In the genomic region with DNA sequence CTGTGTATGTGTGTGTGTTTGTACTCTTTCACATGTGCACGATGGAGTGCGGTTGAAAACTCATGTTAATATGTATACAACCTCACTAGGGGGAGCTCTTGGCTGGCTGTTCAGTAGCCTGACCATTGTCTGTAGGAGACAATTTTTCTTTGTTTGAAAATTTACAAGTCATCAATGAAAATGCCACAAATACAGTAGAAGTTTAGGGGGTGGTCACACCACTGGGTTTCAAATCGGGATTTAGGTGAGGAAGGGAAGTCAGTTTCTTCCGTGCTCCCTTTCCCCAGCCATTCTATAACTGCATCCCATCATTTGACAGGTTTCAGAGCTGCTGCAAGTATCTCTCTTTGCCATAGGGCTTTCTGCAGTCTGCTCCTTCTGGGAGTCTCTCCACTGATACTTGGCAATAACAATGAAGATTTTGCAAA, we compare ENCODE assay signal across 7 mouse cellular contexts.
DNase-seq lines count a peak whose midpoint lies in the region; ATAC-seq lines count a peak whose summit lies in the region.

No protein-coding gene starts in this region.

- no peaks in the 10 kb centered on the region for H3K9me3 ChIP-seq in forebrain, embryonic 15.5 days
- no peaks in the 10 kb centered on the region for H3K9me3 ChIP-seq in hindbrain, embryonic 14.5 days (ENCODE audit: control insufficient read depth, low read length)
- no peaks in the 10 kb centered on the region for H3K9me3 ChIP-seq in stomach, embryonic 16.5 days (replicated peaks; ENCODE audit: control insufficient read depth, low read length)

- peak overlapping the region; percentile 38 for H3K4me2 ChIP-seq in forebrain, embryonic 15.5 days (replicated peaks)
- H3K4me2 ChIP-seq in hindbrain, embryonic 14.5 days (replicated peaks), result peak overlapping the region; percentile 40
- H3K4me2 ChIP-seq in stomach, embryonic 16.5 days (ENCODE audit: low read depth, low read length), result 0 out of 2 replicates have a peak overlapping the region, but pooled peaks have one; percentile 18

- peak; percentile 58 for DNase-seq in Muller cell, postnatal 12 days (ENCODE audit: inconsistent ontology term)
- peak; percentile 16 for DNase-seq in cerebellum, adult 11 months
- peak; percentile 88 for DNase-seq in hindbrain, embryonic 14.5 days (ENCODE audit: low spot score)
- peak; percentile 21 to 37 for DNase-seq in layer of hippocampus, postnatal 36 days
- peak; percentile 67 for DNase-seq in mesoderm, embryonic 11.5 days (ENCODE audit: low read depth, low spot score)

- H3K36me3 ChIP-seq in forebrain, embryonic 15.5 days, result no peaks in the 10 kb centered on the region
- no peaks in the 10 kb centered on the region for H3K36me3 ChIP-seq in hindbrain, embryonic 14.5 days (replicated peaks; ENCODE audit: control insufficient read depth, insufficient read depth)
- H3K36me3 ChIP-seq in stomach, embryonic 16.5 days (ENCODE audit: control insufficient read depth, insufficient read depth, low read length), result no peaks in the 10 kb centered on the region

- peaks cover 38% of the 10 kb centered on the region for H3K4me1 ChIP-seq in forebrain, embryonic 15.5 days
- H3K4me1 ChIP-seq in hindbrain, embryonic 14.5 days (replicated peaks; ENCODE audit: control insufficient read depth, insufficient read depth, low read length), result peaks cover 39% of the 10 kb centered on the region
- no peaks in the 10 kb centered on the region for H3K4me1 ChIP-seq in stomach, embryonic 16.5 days (ENCODE audit: control insufficient read depth, insufficient read depth, low read length)

- peak; percentile 92 for ATAC-seq in forebrain, embryonic 15.5 days (replicated peaks)
- ATAC-seq in hindbrain, embryonic 14.5 days (ENCODE audit: low FRiP score), result peak; percentile 86
- peak; percentile 50; the same call in 1 of the 2 replicates for ATAC-seq in stomach, embryonic 16.5 days (ENCODE audit: insufficient read depth, low FRiP score)

- peak overlapping the region; percentile 37; the same call in 1 of the 2 replicates for H3K9ac ChIP-seq in forebrain, embryonic 15.5 days (replicated peaks)
- peak overlapping the region; percentile 41 for H3K9ac ChIP-seq in hindbrain, embryonic 14.5 days
- no peak overlapping the region for H3K9ac ChIP-seq in stomach, embryonic 16.5 days (ENCODE audit: low read length)

- no peaks in the 10 kb centered on the region for H3K27me3 ChIP-seq in forebrain, embryonic 15.5 days
- H3K27me3 ChIP-seq in hindbrain, embryonic 14.5 days (ENCODE audit: control insufficient read depth, insufficient read depth, low read length), result no peaks in the 10 kb centered on the region
- H3K27me3 ChIP-seq in stomach, embryonic 16.5 days (ENCODE audit: control insufficient read depth, insufficient read depth, low read length), result no peaks in the 10 kb centered on the region

- H3K27ac ChIP-seq in forebrain, embryonic 15.5 days (replicated peaks), result peak overlapping the region; percentile 85
- H3K27ac ChIP-seq in hindbrain, embryonic 14.5 days, result peak overlapping the region; percentile 86
- no peak overlapping the region for H3K27ac ChIP-seq in stomach, embryonic 16.5 days (ENCODE audit: low read length)

- WGBS in forebrain, embryonic 15.5 days, result 0% methylated on average over 4 of the region's 4 CpGs
- 4% methylated on average over 4 of the region's 4 CpGs for WGBS in hindbrain, embryonic 14.5 days
- 10% methylated on average over 4 of the region's 4 CpGs for WGBS in stomach, embryonic 16.5 days

- peak overlapping the region; percentile 17 for H3K4me3 ChIP-seq in forebrain, embryonic 15.5 days
- H3K4me3 ChIP-seq in hindbrain, embryonic 14.5 days (replicated peaks; ENCODE audit: low read length), result no peak overlapping the region
- no peak overlapping the region for H3K4me3 ChIP-seq in stomach, embryonic 16.5 days (replicated peaks; ENCODE audit: low read length)

Comparison
In these comparisons a context has a peak if more than half of its experiments do, and no peak if none do; other contexts are left out.
1. DNase-seq: peak in every context shown above with its lines; median percentile 88 in hindbrain, embryonic 14.5 days; 67 in mesoderm, embryonic 11.5 days; 58 in Muller cell, postnatal 12 days; 29 in layer of hippocampus, postnatal 36 days; 16 in cerebellum, adult 11 months.